Mouse (Mus musculus): Measurements from ENCODE around the gene Zfp46.

Gene Zfp46

DNA sequence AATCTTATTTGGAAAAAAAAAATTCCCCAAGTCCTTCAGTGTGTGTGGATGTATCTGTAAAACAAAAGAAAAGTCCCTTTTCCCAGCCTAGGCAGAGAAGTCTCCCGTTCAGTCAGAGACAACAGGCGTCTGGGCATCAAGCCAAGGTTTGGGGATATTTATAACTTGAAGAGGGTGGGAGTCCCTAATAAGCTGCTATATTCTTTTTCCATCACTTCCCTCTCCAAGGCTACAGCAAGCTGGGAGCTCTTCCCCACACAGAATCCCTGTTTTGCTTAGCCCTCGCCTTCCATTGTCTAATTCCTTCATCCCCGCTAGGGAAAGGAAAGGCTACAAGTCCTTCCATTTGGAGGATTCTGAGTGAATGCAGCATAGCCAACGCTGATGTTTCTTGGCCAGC lies at the start of gene Zfp46:
Gene Zfp46 (plus strand): TSS at position 229 of the 400 bp plus-strand sequence.
- DNase-seq: peak; percentile 34

DNA sequence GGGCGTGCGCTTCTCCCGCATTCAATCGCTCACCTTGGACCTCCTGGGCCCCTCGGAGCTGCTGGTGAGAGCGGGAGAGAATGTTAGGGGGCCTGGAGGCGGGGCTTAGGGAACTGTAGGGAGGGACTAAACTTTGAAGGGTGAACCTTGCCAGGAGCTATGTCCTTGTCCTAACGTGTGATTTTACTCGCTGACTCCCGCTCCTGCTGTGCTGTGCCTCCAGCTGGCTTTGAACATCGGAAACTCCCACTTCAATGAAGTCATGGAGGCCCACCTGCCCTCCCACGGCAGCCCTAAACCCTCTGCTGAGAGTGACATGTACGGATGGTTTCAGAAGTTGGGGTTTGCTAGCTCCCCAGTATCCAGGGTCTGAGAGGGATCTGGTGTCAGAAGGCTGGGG lies 45.8 kb upstream of the Zfp46 start:
- DNase-seq: no peak

DNA sequence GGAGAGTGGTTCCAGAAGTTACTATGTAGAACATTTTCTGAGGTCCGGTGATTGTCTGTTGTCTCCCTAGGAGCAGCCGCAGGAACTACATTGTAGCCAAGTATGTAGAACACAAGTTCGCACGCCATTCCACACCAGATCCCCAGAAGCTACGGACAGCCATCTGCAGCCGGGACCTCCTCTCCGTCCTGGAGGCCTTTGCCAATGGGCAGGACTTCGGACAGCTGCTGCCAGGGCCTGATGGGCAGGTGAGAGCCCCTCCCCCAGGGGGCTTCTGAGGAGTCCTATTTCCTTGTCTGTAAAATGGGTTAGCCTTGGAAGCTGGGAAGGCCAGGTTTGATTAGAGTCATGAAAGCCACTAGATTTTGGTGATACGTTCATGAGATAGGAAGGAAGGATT lies 45.4 kb upstream of the Zfp46 start:
- DNase-seq: no peak

DNA sequence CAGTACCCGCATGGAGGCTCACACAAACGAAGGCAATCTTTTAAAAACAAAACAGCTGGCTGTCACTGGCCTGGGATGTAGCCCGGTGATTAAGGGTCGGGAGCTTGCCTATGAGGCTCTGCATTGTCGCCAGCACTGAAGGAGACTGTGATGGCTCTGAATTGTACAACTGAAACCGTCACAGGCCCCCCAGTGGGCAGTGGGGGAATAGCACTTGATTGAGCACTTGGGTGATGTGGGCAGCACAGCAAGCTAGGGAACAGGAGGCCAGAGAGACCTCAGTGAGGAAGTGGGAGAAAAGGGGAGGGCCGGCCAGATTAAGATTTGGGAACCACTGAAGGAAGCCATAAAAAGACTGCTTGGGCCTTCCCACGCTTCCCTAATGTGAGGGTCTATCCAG lies 44.9 kb upstream of the Zfp46 start:
- DNase-seq: peak; percentile 76

DNA sequence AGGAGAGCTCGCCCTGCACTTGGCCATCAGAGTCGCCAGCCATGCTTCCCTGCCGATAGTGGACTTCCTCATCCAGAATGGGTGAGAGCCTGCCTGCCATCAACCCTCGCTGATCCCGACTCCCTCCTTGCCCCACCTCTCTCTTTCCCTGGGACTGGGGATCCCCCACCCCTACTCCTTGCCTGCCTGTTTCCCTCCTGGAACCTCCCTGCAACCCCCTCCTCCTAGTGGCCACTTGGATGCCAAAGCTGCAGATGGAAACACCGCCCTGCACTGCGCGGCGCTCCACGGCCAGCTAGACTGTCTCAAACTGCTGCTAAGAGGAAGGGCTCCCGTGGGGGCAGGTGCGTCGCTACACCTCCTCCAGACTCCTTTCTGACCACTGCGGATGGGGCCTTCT lies 44.4 kb upstream of the Zfp46 start:
- no peak for DNase-seq

DNA sequence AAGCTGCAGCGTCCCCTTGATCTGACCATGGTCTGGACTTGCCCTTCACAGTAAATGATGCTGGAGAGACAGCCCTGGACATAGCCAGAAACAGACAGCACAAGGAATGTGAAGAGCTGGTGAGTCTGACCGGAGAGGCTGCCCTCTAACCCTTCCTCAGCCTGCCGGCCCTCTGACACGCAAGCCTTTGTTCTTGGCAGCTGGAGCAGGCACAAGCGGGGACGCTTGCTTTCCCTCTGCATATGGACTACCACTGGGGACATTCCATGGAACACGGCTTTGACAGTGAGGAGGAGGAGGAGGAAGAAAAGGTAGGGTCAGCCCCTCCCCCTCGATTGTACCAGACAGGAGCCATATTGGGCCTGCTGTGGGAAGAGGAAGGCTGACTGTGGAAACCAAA lies 43.5 kb upstream of the Zfp46 start:
- DNase-seq: no peak

DNA sequence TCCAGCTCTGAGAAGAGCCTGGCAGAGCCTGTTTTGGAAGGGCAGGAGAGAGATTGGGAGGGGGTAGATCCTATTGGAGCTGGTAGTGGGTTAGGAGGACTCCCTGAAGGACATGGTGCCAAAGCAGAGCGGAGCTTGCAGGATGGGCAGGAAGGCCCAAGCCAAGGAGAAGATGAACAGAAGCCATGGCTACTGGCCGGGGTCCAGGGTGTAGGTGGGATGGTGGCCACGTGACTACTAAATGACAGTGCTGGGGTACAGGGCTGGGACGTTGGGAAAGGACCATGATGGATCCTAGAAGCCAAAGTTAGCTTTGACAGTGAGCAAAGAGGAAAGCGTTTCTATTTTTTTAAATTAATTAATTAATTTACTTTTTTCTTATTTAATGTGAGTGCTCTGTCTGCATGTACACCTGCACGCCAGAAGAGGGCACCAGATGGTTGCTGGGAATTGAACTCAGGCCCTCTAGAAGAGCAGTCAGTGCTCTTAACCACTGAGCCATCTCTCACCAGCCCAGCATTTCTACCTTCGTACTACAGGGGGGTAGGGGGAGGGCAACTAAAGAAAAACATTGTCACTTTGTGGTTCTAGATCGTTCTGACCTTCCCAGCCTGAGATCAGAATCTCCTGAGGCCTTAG lies 42.3 kb upstream of the Zfp46 start:
- DNase-seq: no peak

DNA sequence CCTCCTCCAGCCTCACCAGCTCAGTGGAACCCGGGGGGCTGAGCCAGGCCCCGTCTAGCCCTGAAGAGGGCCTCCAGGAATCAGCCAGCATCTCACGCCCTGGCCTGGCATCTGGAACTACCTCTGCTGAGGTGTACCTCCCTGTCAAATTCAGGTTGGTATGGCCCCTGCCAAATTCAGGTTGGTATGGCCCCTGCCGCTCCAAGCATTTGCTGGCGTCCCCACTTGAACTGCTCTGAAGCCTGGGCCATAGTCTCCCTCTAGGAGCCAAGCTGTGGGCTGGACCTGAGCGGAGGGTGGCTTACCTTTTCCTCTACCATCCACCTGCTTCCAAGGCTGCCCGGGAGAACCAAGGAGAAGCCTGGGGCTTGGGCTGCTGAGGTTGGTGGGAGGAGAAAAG lies 41.8 kb upstream of the Zfp46 start:
- no peak for DNase-seq

DNA sequence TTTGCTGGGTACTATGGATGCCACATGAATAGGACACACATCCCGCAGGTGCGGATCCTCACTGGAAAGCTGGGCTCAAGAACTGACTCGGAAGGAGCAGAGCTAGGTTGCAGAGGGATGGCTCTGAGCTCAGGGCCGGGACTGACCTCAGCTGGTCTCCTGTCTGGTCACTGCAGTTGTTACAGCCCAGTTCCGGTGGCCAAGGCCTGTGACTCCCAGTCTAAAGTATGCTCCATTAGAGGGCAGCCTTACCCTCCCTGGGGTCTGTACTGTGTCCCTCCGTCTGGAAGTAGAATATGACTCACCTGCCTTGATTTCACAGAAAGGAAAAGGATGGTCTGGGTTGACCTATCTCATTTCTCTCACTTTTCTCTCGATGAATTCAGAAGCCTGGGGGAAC lies 40.3 kb upstream of the Zfp46 start:
- no peak for DNase-seq

DNA sequence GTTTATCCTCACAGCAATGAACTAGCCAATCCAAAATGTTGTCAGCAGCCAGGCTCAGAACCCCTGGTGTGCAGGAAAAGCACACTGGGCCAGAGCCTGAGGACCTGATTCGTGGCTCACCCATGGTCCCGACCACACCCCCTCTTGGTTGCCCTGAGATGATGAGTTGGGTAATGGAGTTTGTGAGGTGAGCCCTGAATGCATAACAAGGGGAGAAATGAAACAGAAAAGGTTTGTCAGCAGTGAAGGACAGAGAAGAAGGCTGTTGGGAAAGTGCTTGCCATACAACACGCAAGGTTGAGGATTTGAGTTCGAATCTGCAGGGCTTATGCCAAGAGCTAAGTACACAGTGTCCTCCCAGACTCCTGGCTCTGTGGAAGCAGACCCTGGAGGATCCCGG lies 38.8 kb upstream of the Zfp46 start:
- no peak for DNase-seq

DNA sequence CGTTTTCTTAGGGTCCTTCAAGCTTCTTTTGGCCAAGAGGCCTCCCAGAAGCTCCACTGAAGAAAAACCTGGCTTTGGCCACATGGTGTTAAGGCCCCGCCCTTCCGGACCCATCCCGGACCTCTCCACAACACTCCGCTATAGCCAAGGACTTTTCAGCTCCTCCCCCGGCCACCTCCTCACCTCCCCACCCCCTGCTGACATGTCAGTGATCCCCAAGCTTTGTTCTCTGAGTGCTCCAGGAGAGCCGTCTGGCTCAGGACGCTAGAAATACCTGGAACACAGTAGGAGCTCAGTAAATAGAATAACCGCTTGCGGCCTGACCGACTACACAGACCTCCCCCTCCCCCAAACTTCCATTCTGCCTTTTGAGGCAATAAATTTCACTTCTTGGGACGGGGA lies 37.9 kb upstream of the Zfp46 start:
- DNase-seq: peak; percentile 66

DNA sequence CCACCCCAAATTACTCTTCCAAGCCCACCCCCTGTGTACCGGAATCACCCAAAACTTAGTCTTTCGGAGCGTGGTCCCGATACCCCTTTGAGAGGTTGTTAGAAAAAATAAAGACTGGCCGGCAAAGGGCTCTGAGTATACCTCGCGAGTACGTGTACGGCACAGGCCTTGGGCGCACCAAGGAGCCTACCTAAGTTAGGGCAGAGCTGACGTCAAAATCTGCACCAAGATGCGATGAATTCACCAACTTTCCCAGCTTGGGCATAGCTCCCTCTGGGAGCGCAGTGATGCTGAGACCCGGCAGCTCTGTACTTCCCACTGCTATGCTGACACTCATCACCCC lies 37.1 kb upstream of the Zfp46 start:
- peak; percentile 46 for DNase-seq

DNA sequence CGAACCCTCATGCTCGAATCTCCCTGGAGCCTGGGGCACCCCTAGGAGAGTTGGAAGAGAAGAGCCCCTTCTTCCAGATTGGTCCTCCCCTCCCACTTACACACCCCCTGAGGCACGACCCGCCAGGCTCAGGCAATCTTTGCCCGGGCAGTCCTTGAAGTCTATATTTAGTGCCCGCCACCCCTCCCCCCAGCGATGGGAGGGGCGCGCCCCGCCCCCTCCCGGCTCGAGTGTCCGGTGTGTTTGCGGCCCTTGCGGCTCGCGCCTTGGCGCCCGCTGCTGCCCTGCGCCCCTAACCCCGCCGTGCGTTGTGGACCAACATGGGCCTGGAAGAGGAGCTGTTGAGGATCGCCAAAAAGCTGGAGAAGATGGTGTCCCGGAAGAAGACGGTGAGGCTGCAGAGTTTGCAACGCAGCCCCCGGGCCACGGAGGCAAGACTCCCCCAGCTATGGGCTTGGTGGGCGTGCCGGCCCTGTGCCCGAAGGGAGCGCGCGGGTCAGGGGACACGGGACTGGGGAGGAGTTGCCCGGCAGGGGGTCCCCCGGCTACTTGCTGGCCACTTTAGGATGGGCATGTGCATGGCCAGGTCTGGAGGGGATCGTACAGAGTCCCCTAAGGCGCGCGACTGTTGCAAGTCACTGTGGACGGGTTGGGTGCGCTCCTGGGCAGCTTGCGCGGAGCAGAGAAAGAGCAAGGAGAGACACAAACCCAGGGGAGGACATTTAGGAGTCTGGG lies 36.6 kb upstream of the Zfp46 start, which contains the start of gene Tcea3:
Gene Tcea3 (plus strand): TSS at position 1 of the 735 bp plus-strand sequence.
- DNase-seq: peak; percentile 68

DNA sequence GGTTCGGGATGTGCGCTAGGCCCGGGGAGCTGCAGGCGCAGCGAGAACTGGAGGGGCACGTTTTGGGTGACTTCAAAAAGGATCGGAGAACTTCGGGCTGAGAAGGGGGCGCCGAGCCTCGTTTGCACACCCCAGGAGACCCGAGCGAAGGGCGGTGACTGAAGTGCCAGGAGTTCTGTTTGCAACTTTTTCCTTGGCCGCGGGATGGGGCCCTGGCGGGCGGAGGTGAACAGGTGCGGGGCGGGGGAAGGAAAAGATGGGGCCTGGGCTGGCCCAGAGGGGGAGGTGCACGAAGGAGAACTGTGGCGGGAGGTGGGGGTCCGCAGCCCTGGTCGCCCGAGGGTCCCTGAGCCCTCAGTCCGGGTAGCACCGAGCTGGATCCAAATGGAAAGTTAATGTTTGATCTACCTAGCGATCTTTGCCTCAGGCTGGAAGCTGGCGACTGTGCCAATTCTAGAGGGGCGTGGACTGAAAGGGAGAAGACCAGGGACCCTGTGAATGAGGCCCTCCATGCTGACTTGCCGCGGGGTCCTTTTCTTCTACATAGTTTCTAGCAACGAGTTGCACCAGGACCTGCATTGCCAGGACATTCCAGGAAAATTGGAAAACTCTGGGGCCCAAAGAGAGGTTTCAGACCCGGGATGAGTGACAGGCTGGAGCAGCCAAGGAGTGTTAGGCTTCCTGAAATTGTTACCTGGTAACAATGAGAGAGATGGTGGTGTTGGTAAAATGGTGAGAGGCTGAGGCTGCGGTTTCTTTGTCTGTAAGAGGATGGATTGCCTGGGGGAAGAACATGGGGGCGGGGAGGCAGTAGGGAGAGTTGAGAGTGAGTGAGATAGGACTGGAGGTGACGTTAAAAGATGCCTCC lies 35.8 kb upstream of the Zfp46 start:
- no peak for DNase-seq

DNA sequence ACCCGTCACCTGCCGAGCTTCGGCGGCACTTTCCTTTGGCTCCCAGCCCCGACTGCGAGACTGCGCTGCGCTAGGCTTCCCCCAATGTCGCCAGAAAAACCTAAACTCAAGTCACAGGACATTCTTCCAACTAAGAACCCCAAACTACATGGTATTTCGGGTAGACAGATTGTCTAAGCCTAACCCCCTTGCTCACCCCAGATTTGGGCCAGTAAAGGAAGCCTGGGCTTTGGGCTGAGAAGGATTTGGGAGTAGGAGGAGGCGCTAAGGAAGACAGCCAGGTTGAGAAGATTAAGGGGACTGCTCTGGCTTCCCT lies 35.2 kb upstream of the Zfp46 start:
- no peak for DNase-seq

DNA sequence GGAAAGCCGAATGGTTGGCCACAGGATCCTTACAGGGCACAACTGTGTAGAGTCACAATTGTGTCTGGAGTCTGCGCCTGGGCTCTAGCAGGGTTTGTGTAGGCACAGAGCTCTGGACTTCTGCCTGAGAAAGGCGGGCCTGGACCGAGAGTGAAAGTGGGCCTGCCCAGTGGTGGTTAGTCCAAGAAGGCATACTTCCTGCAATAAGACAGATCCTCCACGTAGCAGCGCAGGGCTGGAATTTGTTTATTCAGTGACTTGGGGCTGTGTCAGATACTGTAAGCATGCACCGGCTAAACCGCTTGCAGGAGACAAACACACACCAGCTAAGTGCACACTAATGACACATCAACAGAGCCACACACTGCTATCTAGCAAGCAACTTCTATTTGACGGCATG lies 34.7 kb upstream of the Zfp46 start:
- DNase-seq: no peak

DNA sequence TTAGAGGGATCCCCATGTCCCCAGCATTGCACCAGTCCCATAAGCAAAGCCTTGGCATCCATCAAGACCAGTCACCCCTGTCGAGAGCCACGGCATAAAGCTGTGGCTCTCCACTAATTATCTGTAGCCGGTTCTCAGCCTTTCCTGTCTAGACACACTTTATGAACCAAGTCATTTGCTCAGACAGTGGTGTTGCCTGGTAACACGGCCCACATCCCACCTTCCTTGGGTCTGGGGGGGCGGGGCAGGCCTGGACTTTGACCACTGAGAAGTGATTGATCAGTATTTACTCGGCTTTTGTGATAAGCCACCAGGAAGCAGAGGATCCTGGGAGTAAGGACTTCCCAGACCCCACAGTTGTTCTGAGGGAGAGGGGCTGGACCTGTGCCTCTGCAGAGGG lies 28.6 kb upstream of the Zfp46 start:
- DNase-seq: no peak

DNA sequence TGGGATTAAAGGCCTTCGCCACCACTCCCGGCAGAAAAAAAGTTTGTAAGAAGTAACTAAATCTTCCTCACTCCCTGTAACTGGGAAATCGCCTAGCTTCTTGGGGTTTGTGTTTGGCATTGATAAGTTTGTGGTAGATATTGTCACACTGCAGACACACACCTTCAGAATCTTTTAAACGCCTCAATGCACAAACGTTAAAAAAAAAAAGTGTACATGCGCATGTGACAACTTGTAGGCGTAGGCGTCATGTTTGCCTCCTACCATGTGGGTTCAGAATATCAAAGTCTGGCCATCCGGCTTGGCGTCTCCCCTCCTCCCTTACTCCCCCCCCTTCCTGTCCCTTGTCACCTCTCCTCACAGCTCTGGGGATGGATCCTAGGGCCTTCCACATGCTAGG lies 27.8 kb upstream of the Zfp46 start:
- DNase-seq: no peak

DNA sequence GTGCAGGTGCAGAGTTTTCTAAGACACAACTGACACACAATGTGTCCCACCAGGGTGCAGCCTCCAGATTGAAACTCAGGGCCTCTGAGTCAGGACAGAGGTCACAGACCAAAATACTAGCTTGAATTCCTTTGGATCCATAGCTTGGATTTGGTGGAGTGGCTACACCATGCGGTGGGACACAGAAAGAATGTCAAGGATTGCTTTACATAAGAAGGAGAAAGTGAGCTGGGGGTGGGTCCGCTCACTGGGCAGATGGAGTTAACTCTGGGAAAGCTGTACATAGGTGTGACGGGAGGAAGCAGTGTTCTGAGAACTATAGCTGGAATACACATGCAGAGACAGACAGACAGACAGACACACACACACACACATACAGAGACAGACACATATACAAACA lies 24.6 kb upstream of the Zfp46 start:
- DNase-seq: no peak

DNA sequence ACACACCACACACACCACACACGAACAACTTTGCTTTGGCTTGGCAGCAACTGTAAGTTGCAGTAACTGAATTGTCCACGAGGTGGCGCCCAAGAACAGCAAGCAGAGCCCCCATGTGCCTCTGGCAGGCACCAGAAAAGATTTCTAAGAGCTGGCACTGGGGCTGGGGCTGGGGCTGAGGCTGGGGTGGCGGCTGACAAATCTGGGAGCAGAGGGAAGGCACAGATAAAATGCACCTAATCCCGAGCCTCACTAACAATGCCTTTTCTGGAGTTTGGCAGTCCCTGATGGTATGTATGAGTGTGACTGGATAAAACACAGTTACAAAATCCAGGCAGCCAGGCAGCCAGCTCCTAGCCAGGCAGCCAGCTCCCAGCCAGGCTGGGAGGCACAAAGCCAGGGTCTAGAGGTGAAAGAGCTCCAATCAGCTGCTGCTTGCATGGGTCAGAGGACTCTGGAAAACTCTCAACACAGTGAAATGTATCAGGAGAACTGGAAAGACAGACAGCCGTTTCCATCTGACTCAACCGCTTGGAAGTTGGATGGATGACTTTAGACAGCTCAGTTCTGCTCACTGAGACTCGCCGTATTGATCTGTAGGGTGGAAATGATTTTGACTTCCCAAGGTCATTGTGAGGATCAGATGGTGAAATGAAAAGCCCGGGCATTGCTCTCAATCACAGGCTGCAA lies 23.8 kb upstream of the Zfp46 start:
- peak; percentile 86 for DNase-seq

DNA sequence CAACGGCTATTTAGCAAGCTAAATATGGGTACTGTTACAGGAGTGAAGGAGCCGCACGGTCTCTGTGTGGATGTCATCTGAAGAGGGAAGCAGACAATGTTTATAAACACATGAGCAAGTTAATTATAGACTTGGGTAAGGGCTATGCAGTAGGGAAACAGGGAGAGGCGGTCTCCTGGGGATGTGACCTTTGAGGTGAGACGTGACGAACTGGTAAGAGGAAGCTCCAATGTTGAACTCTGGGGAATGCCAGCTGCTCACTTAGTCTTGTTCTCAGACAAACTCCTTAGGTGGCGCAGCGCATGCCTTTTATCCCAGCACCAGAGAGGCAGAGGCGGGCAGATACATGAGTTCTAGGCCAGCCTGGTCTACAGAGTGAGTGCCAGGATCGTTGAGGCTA lies 22.6 kb upstream of the Zfp46 start:
- DNase-seq: no peak

DNA sequence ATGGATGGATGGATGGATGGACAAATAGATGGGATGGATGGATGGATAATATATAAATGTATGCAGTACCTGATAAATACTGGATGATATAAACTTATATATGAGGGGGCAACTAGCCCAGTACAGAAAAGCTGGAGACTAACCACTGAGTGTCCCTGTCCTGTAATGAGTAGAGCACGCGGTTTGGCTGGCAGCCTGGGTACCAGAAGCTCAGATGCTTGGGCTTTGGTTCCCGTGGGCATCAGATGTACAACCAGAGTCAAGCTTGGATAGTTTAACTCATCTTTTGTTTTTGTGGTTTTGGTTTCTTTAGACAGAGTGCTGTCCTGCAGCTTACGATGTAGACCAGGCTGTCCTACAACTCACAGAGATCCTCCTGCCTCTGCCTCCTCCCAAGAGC lies 20.9 kb upstream of the Zfp46 start:
- no peak for DNase-seq

DNA sequence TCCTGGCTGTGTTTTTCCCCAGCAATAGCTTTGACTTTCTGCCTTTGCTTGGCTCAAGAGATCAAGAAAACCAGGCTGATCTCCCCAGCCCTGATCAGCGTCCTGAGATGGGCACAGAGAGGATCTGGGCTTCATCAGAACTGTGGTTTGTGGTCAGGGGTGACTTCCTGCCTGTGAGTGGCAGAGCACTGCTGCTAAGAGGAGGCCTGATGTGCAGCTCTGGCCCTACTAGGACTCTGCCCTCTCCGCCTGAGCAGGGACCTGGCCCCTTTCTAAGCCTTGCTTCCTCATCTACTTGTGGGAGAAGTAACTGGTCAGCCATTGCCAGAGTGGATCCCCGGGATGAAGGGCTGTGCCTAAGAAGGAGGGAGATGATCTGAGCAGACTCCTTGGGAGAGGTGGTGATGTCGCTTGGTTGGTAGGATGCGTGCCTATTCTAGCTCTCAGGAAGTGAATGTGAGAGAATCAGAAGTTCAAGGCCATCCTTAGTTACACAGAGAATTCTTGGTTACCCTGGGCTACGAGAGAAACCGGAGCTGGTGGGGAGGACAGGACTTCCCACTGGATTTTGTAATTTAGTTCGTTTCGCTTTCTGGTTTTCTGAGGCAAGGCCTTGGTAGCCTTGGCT lies 17.7 kb upstream of the Zfp46 start:
- DNase-seq: no peak

All from embryo, embryonic 11 days (tissue).